Mouse (Mus musculus) forebrain, embryonic 11.5 days (tissue): Measurements from ENCODE around the gene Baiap2l1. TPM values are rescaled to one million over a fixed set of nuclear protein-coding genes. Genes with fewer than 3 reads are reported as not detected.

Source experiments
- ATAC-seq: fragments of 200-750 bp; cut with Nextera tagmentation; replicated peaks from 2 replicates; pipeline ENCODE4 v1.8.0; 2017; ENCODE audit warnings: moderate TSS enrichment; ENCODE audit not compliant: low FRiP score
- DNase-seq: peaks from one replicate; pipeline ENCODE4 v3.0.0-alpha.2; 2017; ENCODE audit warnings: low spot score
- H3K27ac ChIP-seq: fragments of 300-500 bp; sonication (generic); 2 replicates; pipeline ENCODE4 v1.5.1; 2014; ENCODE audit warnings: low read depth, low read length
- H3K27me3 ChIP-seq: fragments of 300-500 bp; sonication (generic); 2 replicates; pipeline ENCODE4 v1.6.1; 2014; ENCODE audit warnings: mild to moderate bottlenecking, low read length, mixed read lengths; ENCODE audit not compliant: control insufficient read depth, insufficient read depth
- H3K36me3 ChIP-seq: fragments of 300-500 bp; sonication (generic); 2 replicates; pipeline ENCODE4 v1.6.1; 2014; ENCODE audit warnings: mild to moderate bottlenecking, low read length, moderate library complexity, mixed read lengths; ENCODE audit not compliant: control insufficient read depth, insufficient read depth
- H3K4me1 ChIP-seq: fragments of 300-500 bp; sonication (generic); replicated peaks from 2 replicates; pipeline ENCODE4 v1.6.1; 2014; ENCODE audit warnings: low read length, mixed read lengths; ENCODE audit not compliant: control insufficient read depth, insufficient read depth
- H3K4me2 ChIP-seq: fragments of 300-500 bp; sonication (generic); 2 replicates; pipeline ENCODE4 v1.6.1; 2014; ENCODE audit warnings: low read depth, mild to moderate bottlenecking, low read length, moderate library complexity, mixed read lengths; ENCODE audit not compliant: severe bottlenecking
- H3K4me3 ChIP-seq: fragments of 300-500 bp; sonication (generic); 2 replicates; pipeline ENCODE4 v1.5.1; 2014; ENCODE audit warnings: low read depth, low read length
- H3K9ac ChIP-seq: fragments of 300-500 bp; sonication (generic); 2 replicates; pipeline ENCODE4 v1.6.1; 2014; ENCODE audit warnings: low read length
- H3K9me3 ChIP-seq: fragments of 300-500 bp; sonication (generic); 2 replicates; pipeline ENCODE4 v1.6.1; 2016; ENCODE audit warnings: low read length, mixed read lengths; ENCODE audit not compliant: control insufficient read depth
- WGBS: fragments of 180-500 bp; shearing (Covaris S2); extraction: QIAGEN DNeasy Blood & Tissue Kit; methylation state at CpG from one replicate; pipeline ENCODE4 v1.1.7; 2014; 5-methylcytosine and 5-hydroxymethylcytosine counted together
- polyA plus RNA-seq: library from polyadenylated mRNA; unstranded; fragments of >200 nt; fragmentation: Nextera tagmentation; extraction: Ambion mirVana; gene quantifications from 2 replicates; pipeline ENCODE4 v1.2.1, GENCODE M21; 2014

Gene Baiap2l1
- polyA plus RNA-seq, 1 experiment from 2014 or later = 4.2 TPM

- no peak overlapping the region for H3K27ac ChIP-seq
- no peaks in the 10 kb centered on the region for H3K36me3 ChIP-seq
- ATAC-seq = no peak
- no peak overlapping the region for H3K9ac ChIP-seq
- no peaks in the 10 kb centered on the region for H3K9me3 ChIP-seq
- H3K4me2 ChIP-seq = peak overlapping the region; percentile 86
- no peak for DNase-seq
- WGBS = 5% methylated on average over 10 of the region's 10 CpGs
- no peaks in the 10 kb centered on the region; the same call in 1 of the 2 replicates for H3K4me1 ChIP-seq
- peak overlapping the region; percentile 47 for H3K4me3 ChIP-seq
- H3K27me3 ChIP-seq = peaks cover 8% of the 10 kb centered on the region
These were observed 643 bp upstream of the Baiap2l1 start for GRCm38 (mm10) chr5:144358592-144358917.

DNA sequence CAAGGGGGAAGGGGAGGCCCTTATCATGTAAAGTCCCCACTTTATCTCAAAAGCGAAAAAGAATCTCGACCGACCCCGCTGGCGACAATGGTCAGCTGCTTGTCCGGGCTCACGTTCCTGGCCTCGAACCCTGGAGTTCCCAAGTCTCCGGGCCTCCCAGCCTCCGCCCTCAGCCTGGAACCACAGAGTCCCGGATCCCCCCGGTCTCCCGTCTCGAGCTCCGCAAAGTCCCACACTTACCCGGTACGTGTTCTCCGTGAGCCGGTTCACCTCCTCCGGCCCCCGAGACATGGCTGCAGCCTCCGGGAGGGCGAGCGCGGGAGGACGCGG, 396 bp downstream of the Baiap2l1 start:
- ATAC-seq = no peak

DNA sequence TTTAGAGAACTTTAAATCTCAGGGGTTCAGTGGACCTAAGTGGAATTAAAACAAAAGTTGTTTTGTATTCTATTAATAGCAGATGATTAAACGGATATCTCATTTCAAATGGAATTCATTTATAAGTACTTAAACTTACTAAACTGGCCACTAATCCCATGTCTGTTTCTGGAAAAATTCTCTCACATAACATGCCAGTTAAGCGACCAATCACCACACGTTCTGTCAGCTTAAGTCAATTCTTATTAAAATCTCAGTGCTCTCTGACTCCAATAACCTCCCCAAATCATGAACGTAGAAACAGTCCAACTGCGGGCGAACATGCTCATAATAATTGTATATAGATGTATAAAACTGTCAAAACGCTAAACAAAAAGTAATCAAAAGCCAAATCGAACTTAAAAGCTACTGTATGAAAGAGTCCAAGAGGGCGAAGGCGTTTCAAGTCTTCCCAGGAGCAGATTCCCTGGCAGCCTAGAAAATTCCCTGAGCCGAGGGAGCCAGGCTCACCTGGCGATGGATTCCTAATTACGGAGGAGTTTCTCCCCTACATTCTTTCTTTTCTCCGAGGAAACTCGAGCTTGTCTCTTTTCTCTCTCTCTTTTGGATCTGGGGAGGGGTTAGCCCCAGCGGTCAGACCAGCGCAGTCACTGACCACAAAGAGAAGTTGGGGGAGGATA, 996 bp downstream of the Baiap2l1 start:
- ATAC-seq = no peak
- Histone ChIP-seq H3K9me3 (no peaks in the 10 kb centered on the region), H3K4me2 (peak overlapping the region; percentile 86), H3K9ac (no peak overlapping the region; the same call in 1 of the 2 replicates), H3K4me1 (no peaks in the 10 kb centered on the region; the same call in 1 of the 2 replicates), H3K27ac (no peak overlapping the region), H3K27me3 (peaks cover 8% of the 10 kb centered on the region), H3K4me3 (peak overlapping the region; percentile 47), H3K36me3 (no peaks in the 10 kb centered on the region)
- DNase-seq = no peak
- WGBS = 7% methylated on average over 17 of the region's 17 CpGs

More for the DNA sequence above, 396 bp downstream of the Baiap2l1 start:
- peaks cover 8% of the 10 kb centered on the region for H3K27me3 ChIP-seq
- no peak overlapping the region for H3K27ac ChIP-seq
- H3K9ac ChIP-seq = peak overlapping the region; percentile 37
- H3K9me3 ChIP-seq = no peaks in the 10 kb centered on the region
- WGBS = 0% methylated on average over 27 of the region's 27 CpGs
- H3K36me3 ChIP-seq = no peaks in the 10 kb centered on the region
- H3K4me1 ChIP-seq = no peaks in the 10 kb centered on the region; the same call in 1 of the 2 replicates
- H3K4me2 ChIP-seq = peak overlapping the region; percentile 86
- no peak for DNase-seq
- peak overlapping the region; percentile 47 for H3K4me3 ChIP-seq

- H3K27me3 ChIP-seq = peaks cover 7% of the 10 kb centered on the region
- no peaks in the 10 kb centered on the region for H3K36me3 ChIP-seq
- no peak overlapping the region for H3K27ac ChIP-seq
- H3K9me3 ChIP-seq = no peaks in the 10 kb centered on the region
- no peak overlapping the region for H3K9ac ChIP-seq
- H3K4me1 ChIP-seq = no peaks in the 10 kb centered on the region
- DNase-seq (no peak), ATAC-seq (no peak)
- 88% methylated on average over 9 of the region's 9 CpGs for WGBS
- no peak overlapping the region for H3K4me2 ChIP-seq
- no peak overlapping the region for H3K4me3 ChIP-seq
These were observed 5.5 kb downstream of the Baiap2l1 start for GRCm38 (mm10) chr5:144352250-144353047.

- no peaks in the 10 kb centered on the region for H3K9me3 ChIP-seq
- H3K4me3 ChIP-seq = no peak overlapping the region
- H3K36me3 ChIP-seq = no peaks in the 10 kb centered on the region
- H3K4me1 ChIP-seq = no peaks in the 10 kb centered on the region
- no peaks in the 10 kb centered on the region for H3K27me3 ChIP-seq
- no peak for ATAC-seq
- no peak overlapping the region for H3K4me2 ChIP-seq
- WGBS = 9% methylated on average over 8 of the region's 8 CpGs
- H3K27ac ChIP-seq = no peak overlapping the region
- no peak overlapping the region for H3K9ac ChIP-seq
- no peak for DNase-seq
These were observed 6.7 kb downstream of the Baiap2l1 start for GRCm38 (mm10) chr5:144351185-144351584.

GRCm38 (mm10) chr5:144344592-144344991, 13.3 kb downstream of the Baiap2l1 start:
- Histone ChIP-seq H3K9me3 (no peaks in the 10 kb centered on the region), H3K4me1 (no peaks in the 10 kb centered on the region), H3K27ac (no peak overlapping the region), H3K9ac (no peak overlapping the region), H3K27me3 (no peaks in the 10 kb centered on the region), H3K4me2 (no peak overlapping the region), H3K4me3 (no peak overlapping the region), H3K36me3 (no peaks in the 10 kb centered on the region)
- ATAC-seq (no peak), DNase-seq (no peak)
- 92% methylated on average over 6 of the region's 6 CpGs for WGBS

DNA sequence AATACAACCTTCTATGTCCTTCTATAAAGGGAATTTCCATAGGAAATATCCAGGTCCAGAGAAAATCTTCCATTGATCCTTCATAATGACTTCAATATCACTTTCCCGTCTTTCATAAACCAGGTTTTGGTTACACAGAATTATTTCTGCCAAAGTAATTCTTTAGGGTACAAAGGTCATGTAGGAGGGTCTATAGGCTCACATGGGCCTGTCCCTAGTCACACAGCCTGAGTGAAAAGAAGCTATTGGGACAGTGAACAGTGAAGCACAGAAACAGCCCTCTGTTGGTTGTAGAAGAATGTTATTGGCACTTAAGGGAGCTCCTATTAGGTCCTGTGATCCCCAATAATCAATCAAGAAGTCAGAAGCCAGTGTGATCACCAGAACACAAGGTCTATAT, 16.8 kb downstream of the Baiap2l1 start:
- H3K36me3 ChIP-seq = no peaks in the 10 kb centered on the region
- H3K27ac ChIP-seq = no peak overlapping the region
- no peak overlapping the region for H3K9ac ChIP-seq
- 78% methylated on average over 1 of the region's 1 CpGs for WGBS
- DNase-seq (no peak), ATAC-seq (no peak)
- H3K4me1 ChIP-seq = no peaks in the 10 kb centered on the region; the same call in 1 of the 2 replicates
- H3K4me3 ChIP-seq = no peak overlapping the region
- no peaks in the 10 kb centered on the region for H3K9me3 ChIP-seq
- H3K4me2 ChIP-seq = no peak overlapping the region
- no peaks in the 10 kb centered on the region for H3K27me3 ChIP-seq

GRCm38 (mm10) chr5:144338787-144339186, 19.1 kb downstream of the Baiap2l1 start:
- Histone ChIP-seq H3K9ac (no peak overlapping the region), H3K4me3 (no peak overlapping the region), H3K9me3 (no peaks in the 10 kb centered on the region), H3K4me1 (no peaks in the 10 kb centered on the region; the same call in 1 of the 2 replicates), H3K27ac (no peak overlapping the region), H3K27me3 (no peaks in the 10 kb centered on the region), H3K4me2 (no peak overlapping the region), H3K36me3 (no peaks in the 10 kb centered on the region)
- WGBS = 58% methylated on average over 1 of the region's 1 CpGs
- no peak for DNase-seq
- ATAC-seq = no peak
